Mouse (Mus musculus) forebrain, embryonic 16.5 days (tissue): Measurements from ENCODE around the gene Mtx2. TPM values are rescaled to one million over a fixed set of nuclear protein-coding genes. Genes with fewer than 3 reads are reported as not detected.
A peak's percentile ranks its signal among the peaks of the same experiment; 100 is the strongest.

Experiments
- ATAC-seq: fragments of 200-750 bp; cut with Nextera tagmentation; 2 replicates; pipeline ENCODE4 v1.8.0; 2017; ENCODE audit warnings: mild to moderate bottlenecking, moderate library complexity
- H3K27ac ChIP-seq: fragments of 300-500 bp; sonication (generic); 2 replicates; pipeline ENCODE4 v1.5.1; 2014; ENCODE audit warnings: low read length, control low read depth
- H3K27me3 ChIP-seq: fragments of 300-500 bp; sonication (generic); replicated peaks from 2 replicates; pipeline ENCODE4 v1.6.1; 2014; ENCODE audit warnings: low read length; ENCODE audit not compliant: control insufficient read depth, insufficient read depth
- H3K36me3 ChIP-seq: fragments of 300-500 bp; sonication (generic); 2 replicates; pipeline ENCODE4 v1.6.1; 2014; ENCODE audit not compliant: control insufficient read depth, insufficient read depth
- H3K4me1 ChIP-seq: fragments of 300-500 bp; sonication (generic); replicated peaks from 2 replicates; pipeline ENCODE4 v1.6.1; 2014; ENCODE audit warnings: low read length; ENCODE audit not compliant: control insufficient read depth, insufficient read depth
- H3K4me2 ChIP-seq: fragments of 300-500 bp; sonication (generic); 2 replicates; pipeline ENCODE4 v1.6.1; 2014; ENCODE audit warnings: mild to moderate bottlenecking, low read length, control low read depth
- H3K4me3 ChIP-seq: fragments of 300-500 bp; sonication (generic); replicated peaks from 2 replicates; pipeline ENCODE4 v1.5.1; 2014; ENCODE audit warnings: mild to moderate bottlenecking, low read length, control low read depth
- H3K9ac ChIP-seq: fragments of 300-500 bp; sonication (generic); replicated peaks from 2 replicates; pipeline ENCODE4 v1.6.1; 2014; ENCODE audit warnings: low read depth, low read length, control low read depth
- H3K9me3 ChIP-seq: fragments of 300-500 bp; sonication (generic); 2 replicates; pipeline ENCODE4 v1.6.1; 2016; ENCODE audit warnings: low read length; ENCODE audit not compliant: control insufficient read depth
- WGBS: fragments of 180-500 bp; shearing (Covaris S2); extraction: QIAGEN DNeasy Blood & Tissue Kit; methylation state at CpG from one replicate; pipeline ENCODE4 v1.1.7; 2014; 5-methylcytosine and 5-hydroxymethylcytosine counted together
- polyA plus RNA-seq: library from polyadenylated mRNA; unstranded; fragments of >200 nt; fragmentation: Nextera tagmentation; extraction: Ambion mirVana; gene quantifications from 2 replicates; pipeline ENCODE4 v1.2.1, GENCODE M21; 2015

Mtx2 gene
- polyA plus RNA-seq, 1 experiment from 2014 or later = 135 TPM

DNA sequence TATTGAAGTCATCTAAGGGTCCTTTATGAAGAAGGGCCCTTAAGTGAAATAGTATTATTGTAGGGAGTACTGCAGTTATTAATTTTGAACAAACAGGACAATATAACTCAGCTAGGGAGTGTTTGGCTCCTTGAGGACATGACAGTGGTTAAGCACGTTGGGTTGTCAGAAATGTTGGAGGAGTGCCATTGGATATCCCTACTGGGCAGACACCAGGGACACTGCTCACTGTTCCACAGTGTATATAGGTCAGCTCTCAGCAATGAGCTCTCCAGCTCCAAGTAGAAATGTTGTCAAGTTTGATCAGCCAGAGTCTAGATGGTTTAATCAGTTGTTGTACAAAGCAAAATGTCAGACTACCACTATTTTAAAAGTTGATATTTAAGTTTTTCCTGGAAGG is 24.4 kb downstream of the Mtx2 start:
- no peak for ATAC-seq
- no peaks in the 10 kb centered on the region for H3K36me3 ChIP-seq
- 53% methylated on average over 1 of the region's 1 CpGs for WGBS

DNA sequence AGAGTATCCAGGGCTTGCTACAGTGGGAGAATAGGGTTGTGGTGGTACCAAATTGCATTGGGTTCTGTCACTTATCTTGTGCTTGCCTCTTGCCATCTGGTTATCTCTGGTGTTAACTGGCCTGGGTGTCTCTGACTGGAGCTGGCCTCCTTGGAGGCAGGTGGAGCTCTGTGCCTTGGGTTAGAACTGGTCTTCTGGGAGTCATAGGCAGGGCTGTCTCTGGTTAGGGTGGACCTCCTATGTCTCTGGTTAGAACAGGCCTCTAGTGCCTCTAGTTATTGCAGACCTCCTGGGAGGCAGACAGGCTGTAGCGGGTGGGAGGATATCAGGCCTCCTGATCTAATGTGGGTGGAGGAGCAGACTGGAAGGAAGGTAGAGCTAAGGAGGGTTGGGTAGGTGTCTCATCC is 36.5 kb downstream of the Mtx2 start:
- Histone ChIP-seq H3K9me3 (0 out of 2 replicates have a peak, but pooled peaks cover 5% of the 10 kb centered on the region), H3K4me2 (no peak overlapping the region), H3K4me3 (no peak overlapping the region), H3K4me1 (no peaks in the 10 kb centered on the region), H3K27me3 (no peaks in the 10 kb centered on the region), H3K27ac (no peak overlapping the region), H3K9ac (no peak overlapping the region), H3K36me3 (no peaks in the 10 kb centered on the region)
- ATAC-seq = no peak
- WGBS = 100% methylated on average over 1 of the region's 1 CpGs

More for the DNA sequence above, 24.4 kb downstream of the Mtx2 start:
- Histone ChIP-seq H3K4me1 (no peaks in the 10 kb centered on the region), H3K9ac (no peak overlapping the region), H3K4me3 (no peak overlapping the region), H3K27me3 (no peaks in the 10 kb centered on the region), H3K27ac (no peak overlapping the region), H3K9me3 (no peaks in the 10 kb centered on the region), H3K4me2 (no peak overlapping the region)

DNA sequence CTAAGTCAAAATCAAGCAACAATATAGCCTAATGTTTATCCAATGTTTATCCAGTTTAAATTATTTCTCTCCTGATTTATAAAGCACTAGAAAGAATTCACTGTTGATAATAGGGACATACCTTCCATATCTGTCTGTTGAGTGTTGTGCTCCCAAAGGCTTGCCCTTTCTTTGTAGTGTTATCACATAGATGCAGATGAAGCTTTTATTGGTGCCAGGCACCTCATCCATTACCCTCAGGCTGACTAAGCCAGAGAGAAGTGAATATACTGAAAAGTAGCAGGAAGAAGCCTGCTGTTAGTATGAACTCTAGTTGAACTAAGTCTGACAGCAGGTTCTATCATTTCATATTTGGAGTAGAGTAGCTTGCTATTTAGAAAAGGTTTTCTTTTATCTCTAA is 39.8 kb downstream of the Mtx2 start:
- Histone ChIP-seq H3K4me1 (no peaks in the 10 kb centered on the region), H3K9me3 (0 out of 2 replicates have a peak, but pooled peaks cover 5% of the 10 kb centered on the region), H3K4me3 (no peak overlapping the region), H3K27me3 (no peaks in the 10 kb centered on the region), H3K27ac (no peak overlapping the region), H3K9ac (no peak overlapping the region), H3K4me2 (no peak overlapping the region), H3K36me3 (no peaks in the 10 kb centered on the region)
- no peak for ATAC-seq

DNA sequence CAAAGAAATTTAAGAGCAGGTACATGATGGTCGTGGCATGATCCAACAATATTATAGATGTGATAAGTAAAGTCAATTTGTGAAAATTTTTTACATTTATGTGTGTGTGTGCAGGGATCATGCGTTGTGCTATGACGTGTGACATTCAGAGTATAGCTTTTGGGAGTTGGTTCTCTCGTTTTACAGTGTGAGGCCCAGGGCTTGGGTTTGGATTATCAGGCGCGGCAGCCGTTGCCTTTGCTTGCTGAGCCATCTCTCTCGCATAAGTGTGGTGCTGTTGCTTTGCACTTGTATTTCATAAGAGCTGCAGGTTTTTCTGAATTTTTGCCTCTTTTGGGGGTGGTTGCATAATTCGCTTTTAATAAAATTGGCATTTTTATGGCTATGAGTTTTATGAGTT is 48.4 kb downstream of the Mtx2 start:
- ATAC-seq = no peak
- WGBS = 96% methylated on average over 9 of the region's 9 CpGs

DNA sequence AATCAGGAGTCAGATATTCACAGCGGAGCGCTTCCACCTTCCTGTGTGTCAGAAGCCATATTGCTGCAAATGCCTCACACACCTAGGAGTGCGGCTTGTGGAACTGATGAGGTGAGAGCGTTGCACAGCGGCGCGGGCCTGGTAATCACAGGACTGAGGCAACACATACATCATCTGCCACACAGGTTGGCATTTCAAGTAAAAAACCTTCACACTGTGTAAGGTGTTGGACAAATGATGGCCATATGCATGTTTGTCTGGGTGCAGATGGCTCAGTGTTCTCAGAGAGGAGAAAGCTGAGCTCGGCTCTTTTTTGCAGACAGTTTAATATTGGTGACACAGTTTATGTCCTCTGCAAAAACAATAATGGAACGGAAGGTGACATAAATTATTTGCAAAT is 58.8 kb downstream of the Mtx2 start:
- Histone ChIP-seq H3K4me1 (peaks cover 4% of the 10 kb centered on the region; the same call in 1 of the 2 replicates), H3K36me3 (no peaks in the 10 kb centered on the region), H3K9me3 (no peaks in the 10 kb centered on the region), H3K4me3 (no peak overlapping the region), H3K27ac (no peak overlapping the region), H3K4me2 (no peak overlapping the region), H3K27me3 (no peaks in the 10 kb centered on the region), H3K9ac (no peak overlapping the region)
- WGBS = 73% methylated on average over 9 of the region's 9 CpGs
- peak; percentile 72 for ATAC-seq

More for the DNA sequence above, 48.4 kb downstream of the Mtx2 start:
- Histone ChIP-seq H3K4me1 (no peaks in the 10 kb centered on the region), H3K4me3 (no peak overlapping the region), H3K36me3 (peaks cover 2% of the 10 kb centered on the region; the same call in 1 of the 2 replicates), H3K27ac (no peak overlapping the region), H3K9ac (no peak overlapping the region), H3K9me3 (no peaks in the 10 kb centered on the region), H3K27me3 (no peaks in the 10 kb centered on the region), H3K4me2 (no peak overlapping the region)

DNA sequence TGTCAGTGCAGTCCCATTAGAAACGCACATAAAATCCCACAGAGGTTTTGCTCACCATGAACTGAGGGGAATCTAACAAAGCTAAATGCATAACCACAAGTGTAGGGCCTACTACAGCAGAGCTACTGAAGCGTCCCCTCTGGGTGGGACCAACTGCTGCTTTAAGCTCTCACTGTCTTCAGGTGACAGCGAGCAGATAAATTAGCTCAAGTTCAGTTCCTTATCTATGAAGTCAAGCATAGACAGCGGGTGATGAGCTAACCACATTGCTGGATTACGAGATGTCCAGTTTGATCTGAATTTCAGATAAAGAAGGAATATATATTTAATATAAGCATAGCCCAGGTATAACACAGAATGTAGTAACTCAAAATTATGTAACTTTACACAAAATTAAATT is 66.3 kb downstream of the Mtx2 start:
- Histone ChIP-seq H3K4me2 (no peak overlapping the region), H3K27me3 (no peaks in the 10 kb centered on the region), H3K36me3 (no peaks in the 10 kb centered on the region), H3K9ac (no peak overlapping the region), H3K4me3 (no peak overlapping the region), H3K4me1 (no peaks in the 10 kb centered on the region), H3K9me3 (no peaks in the 10 kb centered on the region), H3K27ac (no peak overlapping the region)
- ATAC-seq = no peak
- WGBS = 84% methylated on average over 5 of the region's 5 CpGs

DNA sequence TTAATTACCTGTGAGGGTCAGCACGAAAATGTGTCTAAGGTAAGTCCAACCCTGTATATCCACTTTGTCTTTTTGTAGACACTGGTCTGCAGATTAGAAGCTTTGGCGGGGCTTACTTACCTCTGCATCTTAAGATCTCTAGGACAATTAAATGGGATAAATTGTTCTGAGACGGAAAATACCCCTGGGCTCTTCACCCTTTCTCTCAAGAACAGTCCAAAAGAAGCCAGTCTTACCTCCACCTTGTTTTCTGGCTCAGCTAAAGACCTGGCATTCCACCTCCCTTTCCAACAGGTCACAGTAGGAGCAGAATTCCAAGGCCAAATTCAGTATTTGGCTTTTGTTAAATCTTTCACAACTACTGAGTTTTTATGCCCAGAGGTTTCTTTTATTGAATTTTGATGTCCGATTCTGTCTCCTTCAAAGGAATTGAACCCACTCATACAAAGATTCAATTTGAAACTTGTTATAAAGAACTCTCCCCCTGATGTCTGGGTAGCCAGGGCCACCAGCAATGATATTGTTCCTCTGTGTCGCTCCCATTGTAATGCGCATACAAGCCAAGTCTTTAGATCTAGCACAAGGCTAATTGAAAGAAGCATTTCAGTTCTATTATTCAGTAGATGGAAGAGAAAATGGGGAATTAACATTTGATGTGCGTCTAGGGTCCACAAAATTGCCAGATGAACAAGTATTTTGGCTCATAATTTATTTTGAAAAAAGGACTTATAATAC is 67.4 kb downstream of the Mtx2 start:
- Histone ChIP-seq H3K4me1 (no peaks in the 10 kb centered on the region), H3K9me3 (no peaks in the 10 kb centered on the region), H3K4me3 (no peak overlapping the region), H3K9ac (no peak overlapping the region), H3K27ac (no peak overlapping the region), H3K36me3 (no peaks in the 10 kb centered on the region), H3K27me3 (no peaks in the 10 kb centered on the region), H3K4me2 (no peak overlapping the region)
- no peak for ATAC-seq
- WGBS = 47% methylated on average over 7 of the region's 7 CpGs

DNA sequence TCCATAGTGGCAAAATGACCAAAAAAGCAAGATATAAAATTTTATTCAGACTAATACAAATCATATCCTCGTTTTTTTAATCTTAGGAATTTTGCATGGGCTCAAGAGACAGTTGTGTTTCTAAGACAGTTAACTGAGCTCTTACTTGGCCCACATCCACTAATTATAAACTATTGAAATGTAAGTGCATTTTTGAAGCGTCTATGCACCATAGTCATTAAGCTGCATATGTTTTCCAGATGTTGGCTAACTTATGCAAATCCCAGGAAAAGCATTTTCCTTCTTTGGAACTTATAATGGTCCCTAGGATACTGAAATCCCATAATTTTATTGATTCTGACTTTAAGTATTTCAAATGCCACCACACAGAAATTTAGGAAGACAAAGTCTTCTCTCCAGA is 68.5 kb downstream of the Mtx2 start:
- Histone ChIP-seq H3K27ac (no peak overlapping the region), H3K4me3 (no peak overlapping the region), H3K36me3 (no peaks in the 10 kb centered on the region), H3K27me3 (no peaks in the 10 kb centered on the region), H3K4me1 (no peaks in the 10 kb centered on the region), H3K9me3 (no peaks in the 10 kb centered on the region), H3K9ac (no peak overlapping the region), H3K4me2 (no peak overlapping the region)
- no peak for ATAC-seq
- 63% methylated on average over 2 of the region's 2 CpGs for WGBS

DNA sequence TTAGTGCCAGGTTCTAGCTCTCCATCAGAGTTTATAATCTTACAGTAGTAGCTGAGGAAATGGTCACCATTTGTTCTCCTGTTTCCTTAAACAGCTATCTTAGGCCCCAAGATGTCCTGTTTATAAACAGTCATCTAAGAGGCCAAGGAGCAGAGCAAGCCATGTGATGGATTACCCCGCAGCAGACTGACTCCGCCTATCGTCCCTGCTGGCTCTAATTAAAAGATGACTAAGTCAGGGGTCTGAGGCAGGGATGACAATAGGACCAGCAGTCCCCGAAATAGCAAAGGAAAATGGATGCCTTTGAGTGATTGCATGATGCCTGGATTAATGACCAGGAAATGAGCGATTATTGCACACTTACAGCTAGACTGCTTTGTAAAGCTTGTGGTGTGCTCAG is 74.4 kb downstream of the Mtx2 start:
- Histone ChIP-seq H3K27me3 (no peaks in the 10 kb centered on the region), H3K4me1 (0 out of 2 replicates have a peak, but pooled peaks cover 4% of the 10 kb centered on the region), H3K9ac (no peak overlapping the region), H3K27ac (no peak overlapping the region), H3K4me2 (no peak overlapping the region), H3K36me3 (no peaks in the 10 kb centered on the region), H3K4me3 (no peak overlapping the region), H3K9me3 (no peaks in the 10 kb centered on the region)
- 13% methylated on average over 5 of the region's 5 CpGs for WGBS
- ATAC-seq = no peak
